Mouse (Mus musculus) liver, adult 2 months (tissue): ENCODE results near the gene Gtf2f2. TPM values are rescaled to one million over a fixed set of nuclear protein-coding genes. Genes with fewer than 3 reads are reported as not detected.
A peak's percentile ranks its signal among the peaks of the same experiment; 100 is the strongest.

ENCODE experiments used
- DNase-seq: peaks from one replicate; pipeline ENCODE4 v3.0.0-alpha.2; 2011; ENCODE audit warnings: low read depth, low spot score; ENCODE audit errors: extremely low read depth
- H3K27ac ChIP-seq: fragments of 200-500 bp; replicated peaks from 2 replicates; pipeline ENCODE4 v1.5.1; 2012; ENCODE audit warnings: low read depth, mild to moderate bottlenecking, control low read depth, inconsistent platforms, low read length; ENCODE audit not compliant: insufficient read depth
- H3K27me3 ChIP-seq: fragments of 200-500 bp; 2 replicates; pipeline ENCODE4 v1.6.1; 2012; ENCODE audit warnings: mild to moderate bottlenecking, moderate library complexity, low read length, inconsistent platforms; ENCODE audit not compliant: control insufficient read depth, insufficient read depth
- H3K36me3 ChIP-seq: fragments of 200-500 bp; 2 replicates; pipeline ENCODE4 v1.6.1; 2012; ENCODE audit warnings: low read length, inconsistent platforms; ENCODE audit not compliant: control insufficient read depth, insufficient read depth
- H3K4me1 ChIP-seq: fragments of 200-500 bp; 2 replicates; pipeline ENCODE4 v1.6.1; 2011; ENCODE audit warnings: low read length; ENCODE audit not compliant: control insufficient read depth, insufficient read depth
- H3K4me3 ChIP-seq: fragments of 200-500 bp; 2 replicates; pipeline ENCODE4 v1.5.1; 2011; ENCODE audit warnings: low read depth, mild to moderate bottlenecking, control low read depth, low read length, moderate library complexity; ENCODE audit not compliant: insufficient read depth
- H3K79me2 ChIP-seq: fragments of 200-500 bp; 2 replicates; pipeline ENCODE4 v1.6.1; 2012; ENCODE audit warnings: inconsistent platforms, mild to moderate bottlenecking, low read length, moderate library complexity; ENCODE audit not compliant: control insufficient read depth, insufficient read depth
- H3K9ac ChIP-seq: fragments of 200-500 bp; 2 replicates; pipeline ENCODE4 v1.6.1; 2012; ENCODE audit warnings: low read depth, mild to moderate bottlenecking, control low read depth, inconsistent platforms, low read length
- CTCF ChIP-seq: fragments of 200-500 bp; IDR thresholded peaks from 2 replicates; pipeline ENCODE4 v1.5.1; 2011; ENCODE audit warnings: low read depth, low read length, control low read depth
- POLR2A ChIP-seq: fragments of 200-500 bp; IDR thresholded peaks from 2 replicates; pipeline ENCODE4 v1.6.1; 2011; ENCODE audit warnings: low read length, control low read depth; ENCODE audit not compliant: insufficient read depth; ENCODE audit errors: extremely low read depth
- WGBS: fragments of 180-500 bp; shearing (Covaris S2); methylation state at CpG from one replicate; pipeline ENCODE4 v1.1.7; 2018; 5-methylcytosine and 5-hydroxymethylcytosine counted together
- polyA plus RNA-seq: library from polyadenylated mRNA; depleted of rRNA; stranded (reverse); fragments of >200 nt; gene quantifications from 2 replicates; pipeline ENCODE4 v1.2.3, GENCODE M21; 2012
- total RNA-seq: library from RNA; depleted of rRNA; stranded (reverse); fragments of >200 nt; gene quantifications from 2 replicates; pipeline ENCODE4 v1.2.3, GENCODE M21; 2014

The Gtf2f2 gene
- total and polyA plus RNA-seq, 2 experiments = 1.5 to 9.7 TPM

- TF ChIP-seq CTCF = no peak
- no peak for TF ChIP-seq POLR2A
- Histone ChIP-seq H3K36me3 (peaks cover 13% of the 10 kb centered on the region), H3K9ac (no peak overlapping the region), H3K4me3 (no peak overlapping the region), H3K27me3 (no peaks in the 10 kb centered on the region), H3K27ac (no peak overlapping the region), H3K4me1 (no peaks in the 10 kb centered on the region; the same call in 1 of the 2 replicates), H3K79me2 (no peaks in the 10 kb centered on the region)
- DNase-seq = no peak
- 90% methylated on average over 8 of the region's 8 CpGs for WGBS
Measured at GRCm38 (mm10) chr14:75906931-75907330, 103.7 kb downstream of the Gtf2f2 start.

- no peak overlapping the region for H3K27ac ChIP-seq
- no peaks in the 10 kb centered on the region for H3K27me3 ChIP-seq
- TF ChIP-seq POLR2A (no peak), CTCF (no peak)
- no peaks in the 10 kb centered on the region for H3K79me2 ChIP-seq
- H3K4me3 ChIP-seq = no peak overlapping the region
- no peak overlapping the region for H3K9ac ChIP-seq
- WGBS = 92% methylated on average over 3 of the region's 3 CpGs
- DNase-seq = no peak
- H3K36me3 ChIP-seq = peaks cover 13% of the 10 kb centered on the region
- no peaks in the 10 kb centered on the region; the same call in 1 of the 2 replicates for H3K4me1 ChIP-seq
Measured at GRCm38 (mm10) chr14:75904972-75905371, 105.7 kb downstream of the Gtf2f2 start.

DNA sequence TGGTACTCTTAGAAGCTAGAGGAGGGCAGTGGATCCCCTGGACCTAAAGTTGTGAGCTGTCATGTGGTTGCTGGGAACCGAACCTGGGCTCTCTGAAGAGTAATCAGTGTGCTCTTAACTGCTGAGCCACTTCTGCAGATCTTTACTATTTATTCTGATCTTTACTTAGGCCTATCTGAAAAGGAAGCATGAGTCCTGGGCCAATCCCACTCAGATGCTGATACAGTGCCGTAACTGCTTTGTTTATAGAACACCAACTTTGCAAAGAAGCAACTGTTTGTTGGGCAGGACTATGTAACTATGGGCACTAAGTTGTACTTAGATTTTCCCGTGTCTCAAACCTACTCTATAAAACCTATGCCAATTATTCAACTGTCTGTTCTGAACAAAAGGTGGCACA lies 107.5 kb downstream of the Gtf2f2 start:
- no peak overlapping the region for H3K9ac ChIP-seq
- peaks cover 13% of the 10 kb centered on the region for H3K36me3 ChIP-seq
- H3K27me3 ChIP-seq = no peaks in the 10 kb centered on the region
- no peak for DNase-seq
- H3K4me1 ChIP-seq = no peaks in the 10 kb centered on the region
- WGBS = 93% methylated on average over 3 of the region's 3 CpGs
- no peaks in the 10 kb centered on the region for H3K79me2 ChIP-seq
- no peak overlapping the region for H3K4me3 ChIP-seq
- no peak for TF ChIP-seq CTCF
- no peak for TF ChIP-seq POLR2A
- no peak overlapping the region for H3K27ac ChIP-seq

DNA sequence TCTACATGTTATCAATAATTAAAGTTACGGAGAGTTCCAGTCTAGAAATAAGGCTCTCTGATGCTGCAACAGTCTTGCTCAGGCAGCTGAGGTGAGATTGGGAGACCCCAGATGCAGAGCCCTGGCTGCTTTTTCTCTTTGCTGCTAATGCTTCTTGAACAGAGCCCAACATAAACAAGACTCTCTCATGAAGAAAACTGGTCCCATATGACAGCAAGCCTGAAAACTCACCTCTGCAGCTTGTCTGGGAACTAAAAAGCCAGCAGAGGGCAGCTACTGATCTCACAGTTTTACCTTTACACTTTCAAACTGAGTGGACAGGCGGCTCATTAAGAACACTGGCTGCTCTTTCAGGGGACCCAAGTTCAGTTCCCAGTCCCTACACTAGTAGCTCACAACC lies 108.7 kb downstream of the Gtf2f2 start:
- whole genome bisulfite sequencing = 92% methylated on average over 2 of the region's 2 CpGs
- TF ChIP-seq POLR2A = no peak
- TF ChIP-seq CTCF = no peak
- no peak for DNase-seq

DNA sequence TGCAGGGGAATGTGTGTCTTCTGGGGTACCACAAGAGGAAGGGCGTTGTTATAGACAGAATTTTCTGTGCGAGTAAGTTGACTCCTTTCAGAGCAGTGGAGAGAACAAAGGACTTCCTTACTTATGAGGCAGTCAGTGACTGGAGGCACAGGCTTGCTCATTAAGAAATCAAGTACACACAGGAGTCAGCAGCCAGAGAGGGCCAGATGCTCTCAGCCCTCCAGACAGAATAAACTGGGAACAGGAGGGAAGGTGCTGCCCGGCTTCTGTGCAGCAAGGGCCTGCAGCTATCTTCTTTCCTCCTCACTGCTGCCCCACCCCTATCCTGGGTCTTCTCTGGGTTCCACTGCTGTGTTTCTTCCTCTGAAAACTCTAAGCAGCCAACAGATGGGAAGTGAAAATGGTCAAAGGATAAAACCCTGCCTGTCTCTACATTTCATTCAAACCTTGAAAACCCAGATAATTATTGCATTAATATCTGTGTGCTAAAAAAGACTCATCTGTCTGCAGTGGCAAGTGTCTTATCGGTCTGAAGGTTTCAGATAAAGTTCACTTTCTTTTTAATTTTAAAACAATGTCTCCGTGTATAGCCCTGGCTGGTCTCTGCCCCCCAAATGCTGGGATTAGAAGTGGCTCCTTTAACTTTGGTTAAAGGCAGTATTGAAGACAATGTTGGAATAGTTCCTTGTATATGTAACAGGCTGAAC lies 109.7 kb downstream of the Gtf2f2 start:
- H3K27me3 ChIP-seq = no peaks in the 10 kb centered on the region
- no peak overlapping the region for H3K4me3 ChIP-seq
- H3K9ac ChIP-seq = no peak overlapping the region
- no peak for TF ChIP-seq POLR2A
- TF ChIP-seq CTCF = no peak
- no peak overlapping the region for H3K27ac ChIP-seq
- H3K4me1 ChIP-seq = no peaks in the 10 kb centered on the region
- no peak for DNase-seq
- 78% methylated on average over 5 of the region's 5 CpGs for WGBS
- peaks cover 13% of the 10 kb centered on the region for H3K36me3 ChIP-seq
- no peaks in the 10 kb centered on the region for H3K79me2 ChIP-seq

More for the DNA sequence above, 108.7 kb downstream of the Gtf2f2 start:
- H3K27ac ChIP-seq = no peak overlapping the region
- no peaks in the 10 kb centered on the region for H3K4me1 ChIP-seq
- peaks cover 15% of the 10 kb centered on the region for H3K36me3 ChIP-seq
- H3K4me3 ChIP-seq = no peak overlapping the region
- no peaks in the 10 kb centered on the region for H3K79me2 ChIP-seq
- no peak overlapping the region for H3K9ac ChIP-seq
- H3K27me3 ChIP-seq = no peaks in the 10 kb centered on the region

GRCm38 (mm10) chr14:75899566-75899965 lies 111.1 kb downstream of the Gtf2f2 start:
- peak; percentile 27 for DNase-seq
- no peaks in the 10 kb centered on the region for H3K79me2 ChIP-seq
- no peak overlapping the region for H3K27ac ChIP-seq
- H3K4me3 ChIP-seq = no peak overlapping the region
- H3K4me1 ChIP-seq = no peaks in the 10 kb centered on the region
- WGBS = 16% methylated on average over 4 of the region's 4 CpGs
- no peak overlapping the region for H3K9ac ChIP-seq
- TF ChIP-seq POLR2A (no peak), CTCF (peak; percentile 89)
- H3K36me3 ChIP-seq = peaks cover 13% of the 10 kb centered on the region
- no peaks in the 10 kb centered on the region for H3K27me3 ChIP-seq
